Mouse (Mus musculus) thymus, postnatal 14 days (tissue): ENCODE data around the gene Acot11.
"Not testable (repeated sequence)": the region's sequence is repeated elsewhere in the genome, so short reads cannot be mapped to it uniquely, and the experiment has no call there.

Source experiments
- DNase-seq: peaks from one replicate; pipeline ENCODE4 v3.0.0; 2021

Acot11 gene

GRCm38 (mm10) chr4:106807287-106807686 is 2.5 kb upstream of the Acot11 start:
- no peak for DNase-seq

GRCm38 (mm10) chr4:106805890-106806289 is 1.1 kb upstream of the Acot11 start:
- DNase-seq, result no peak

- peak; percentile 41 for DNase-seq
Observed at GRCm38 (mm10) chr4:106804201-106804909, 443 bp downstream of the Acot11 start.

GRCm38 (mm10) chr4:106803781-106804180 is 1.0 kb downstream of the Acot11 start:
- peak; percentile 47 for DNase-seq

- peak; percentile 73 for DNase-seq
Observed at GRCm38 (mm10) chr4:106799772-106800336, 4.9 kb downstream of the Acot11 start.

GRCm38 (mm10) chr4:106798908-106799546 is 5.8 kb downstream of the Acot11 start:
- DNase-seq, result no peak

- no peak for DNase-seq
Observed at GRCm38 (mm10) chr4:106795289-106795688, 9.5 kb downstream of the Acot11 start.

GRCm38 (mm10) chr4:106794247-106794646 is 10.6 kb downstream of the Acot11 start:
- peak; percentile 40 for DNase-seq

- not testable (repeated sequence) for DNase-seq
Observed at GRCm38 (mm10) chr4:106793826-106794225, 11.0 kb downstream of the Acot11 start.

- DNase-seq, result no peak
Observed at GRCm38 (mm10) chr4:106792276-106792675, 12.5 kb downstream of the Acot11 start.

- DNase-seq, result no peak
Observed at GRCm38 (mm10) chr4:106790938-106791337, 13.9 kb downstream of the Acot11 start.

GRCm38 (mm10) chr4:106790218-106790617 is 14.6 kb downstream of the Acot11 start:
- not testable (repeated sequence) for DNase-seq

- DNase-seq, result no peak
Observed at GRCm38 (mm10) chr4:106789705-106790104, 15.1 kb downstream of the Acot11 start.

GRCm38 (mm10) chr4:106788627-106789026 is 16.2 kb downstream of the Acot11 start:
- no peak for DNase-seq

- peak; percentile 75 for DNase-seq
Observed at GRCm38 (mm10) chr4:106787830-106788229, 17.0 kb downstream of the Acot11 start.

GRCm38 (mm10) chr4:106785753-106786540 is 18.9 kb downstream of the Acot11 start:
- peak; percentile 20 for DNase-seq

GRCm38 (mm10) chr4:106785345-106785744 is 19.5 kb downstream of the Acot11 start:
- DNase-seq, result no peak

GRCm38 (mm10) chr4:106784806-106785205 is 20.0 kb downstream of the Acot11 start:
- no peak for DNase-seq

- no peak for DNase-seq
Observed at GRCm38 (mm10) chr4:106783137-106783536, 21.7 kb downstream of the Acot11 start.

- no peak for DNase-seq
Observed at GRCm38 (mm10) chr4:106780045-106780444, 24.8 kb downstream of the Acot11 start.

GRCm38 (mm10) chr4:106778116-106778788 is 26.5 kb downstream of the Acot11 start:
- no peak for DNase-seq

- no peak for DNase-seq
Observed at GRCm38 (mm10) chr4:106776998-106777397, 27.8 kb downstream of the Acot11 start.

- DNase-seq, result not testable (repeated sequence)
Observed at GRCm38 (mm10) chr4:106775767-106776166, 29.0 kb downstream of the Acot11 start.
